Mouse (Mus musculus) brain, adult 2 months (tissue): ENCODE measurements at regions not wholly inside any gene's neighbourhood (a gene's known extent, or its start where the extent isn't known, plus 50 kb on each side); places are given as distances from the start of the nearest gene placed in this dataset.

Experiments
- DNase-seq: peaks from one replicate; pipeline ENCODE4 v3.0.0; 2011; ENCODE audit warnings: low read depth, low spot score

- DNase-seq, result no peak
Observed at GRCm38 (mm10) chr2:8115891-8116290, 606.5 kb upstream of the Celf2 start.

GRCm38 (mm10) chr2:8112361-8113073, 603.2 kb upstream of the Celf2 start:
- DNase-seq, result peak; percentile 46

GRCm38 (mm10) chr2:8094157-8094556, 584.8 kb upstream of the Celf2 start:
- DNase-seq, result peak; percentile 88

- DNase-seq, result no peak
Observed at GRCm38 (mm10) chr2:8067901-8068300, 558.5 kb upstream of the Celf2 start.

- DNase-seq, result peak; percentile 65
Observed at GRCm38 (mm10) chr2:8061687-8062086, 552.3 kb upstream of the Celf2 start.

- DNase-seq, result peak; percentile 85
Observed at GRCm38 (mm10) chr2:8029212-8029611, 519.8 kb upstream of the Celf2 start.

- no peak for DNase-seq
Observed at GRCm38 (mm10) chr2:8027571-8027970, 518.2 kb upstream of the Celf2 start.

GRCm38 (mm10) chr2:8026648-8027047, 517.3 kb upstream of the Celf2 start:
- peak; percentile 76 for DNase-seq

GRCm38 (mm10) chr2:8022651-8023050, 513.3 kb upstream of the Celf2 start:
- DNase-seq, result no peak

GRCm38 (mm10) chr2:8022043-8022442, 512.7 kb upstream of the Celf2 start:
- peak; percentile 41 for DNase-seq

GRCm38 (mm10) chr2:8012826-8013225, 503.5 kb upstream of the Celf2 start:
- DNase-seq, result peak; percentile 94

GRCm38 (mm10) chr2:7999444-7999843, 490.1 kb upstream of the Celf2 start:
- DNase-seq, result peak; percentile 84

GRCm38 (mm10) chr2:7974471-7974870, 465.1 kb upstream of the Celf2 start:
- no peak for DNase-seq

- DNase-seq, result peak; percentile 64
Observed at GRCm38 (mm10) chr2:7963456-7963855, 454.1 kb upstream of the Celf2 start.

- DNase-seq, result peak; percentile 73
Observed at GRCm38 (mm10) chr2:7954210-7954609, 444.8 kb upstream of the Celf2 start.

- peak; percentile 34 for DNase-seq
Observed at GRCm38 (mm10) chr2:7952846-7953245, 443.5 kb upstream of the Celf2 start.

GRCm38 (mm10) chr2:7944946-7945345, 435.6 kb upstream of the Celf2 start:
- peak; percentile 63 for DNase-seq

GRCm38 (mm10) chr2:7933617-7934016, 424.3 kb upstream of the Celf2 start:
- DNase-seq, result peak; percentile 75

- DNase-seq, result peak; percentile 76
Observed at GRCm38 (mm10) chr2:7906271-7906670, 396.9 kb upstream of the Celf2 start.

- DNase-seq, result peak; percentile 76
Observed at GRCm38 (mm10) chr2:7893787-7894186, 384.4 kb upstream of the Celf2 start.
